Mouse (Mus musculus) testis, adult 2 months (tissue): Measurements from ENCODE around the gene Ralgds.

ENCODE experiments used
- CTCF ChIP-seq: fragments of 200-500 bp; IDR thresholded peaks from 2 replicates; pipeline ENCODE4 v1.5.1; 2012; ENCODE audit warnings: low read depth, mild to moderate bottlenecking, inconsistent platforms, low read length, moderate library complexity; ENCODE audit not compliant: control insufficient read depth, insufficient read depth, insufficient replicate concordance
- POLR2A ChIP-seq: fragments of 200-500 bp; IDR thresholded peaks from 2 replicates; pipeline ENCODE4 v1.6.1; 2012; ENCODE audit warnings: low read depth, mild to moderate bottlenecking, inconsistent platforms, low read length, moderate library complexity; ENCODE audit not compliant: control insufficient read depth

DNA sequence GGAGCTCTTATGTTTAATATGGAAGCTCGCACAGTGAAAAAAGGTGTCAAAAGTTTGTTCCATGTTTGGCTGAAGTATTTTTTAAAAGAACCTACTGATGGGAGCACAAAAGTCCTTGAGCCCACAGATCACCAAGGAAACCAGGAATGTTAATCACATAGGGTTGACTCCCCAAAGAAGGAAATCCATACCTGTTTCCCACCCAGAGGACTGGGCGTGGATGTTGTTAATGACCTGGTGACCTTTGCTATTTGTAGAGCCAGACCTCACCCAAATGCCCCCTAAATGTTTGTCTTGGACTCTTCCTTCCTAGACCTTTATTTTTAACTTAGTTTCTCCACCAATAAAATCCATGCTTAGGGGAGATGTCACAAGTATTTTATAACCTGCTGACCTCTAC, 42.3 kb upstream of the Ralgds start:
- TF ChIP-seq CTCF: no peak
- TF ChIP-seq POLR2A: no peak
